Mouse (Mus musculus) megakaryocyte, adult 5-6 weeks (primary cell): ENCODE results near the gene Itga6. TPM values are rescaled to one million over a fixed set of nuclear protein-coding genes. Genes with fewer than 3 reads are reported as not detected.

ENCODE experiments used
- ATAC-seq: 2 replicates; pipeline ENCODE4 v1.8.0; 2016; ENCODE audit warnings: mild to moderate bottlenecking, inconsistent platforms; ENCODE audit not compliant: poor library complexity, severe bottlenecking
- total RNA-seq, 2 experiments: library from RNA; stranded (forward) in 1 of 2; stranded (reverse) in 1 of 2; fragments of 153-499, 151-499 nt in 1 of 2; fragments of 221-1000, 200-1000 nt in 1 of 2; gene quantifications; 2 replicates each; pipeline versions ENCODE4 v1.2.3 to v1.2.4; 2015 to 2017

The Itga6 gene
- total RNA-seq, 2 experiments from 2014 or later, result 15.3 to 16.0 TPM

- ATAC-seq, result no peak
These were observed 13.4 kb downstream of the Itga6 start for GRCm38 (mm10) chr2:71758591-71759531.

GRCm38 (mm10) chr2:71760091-71760490 lies 14.7 kb downstream of the Itga6 start:
- ATAC-seq, result no peak

DNA sequence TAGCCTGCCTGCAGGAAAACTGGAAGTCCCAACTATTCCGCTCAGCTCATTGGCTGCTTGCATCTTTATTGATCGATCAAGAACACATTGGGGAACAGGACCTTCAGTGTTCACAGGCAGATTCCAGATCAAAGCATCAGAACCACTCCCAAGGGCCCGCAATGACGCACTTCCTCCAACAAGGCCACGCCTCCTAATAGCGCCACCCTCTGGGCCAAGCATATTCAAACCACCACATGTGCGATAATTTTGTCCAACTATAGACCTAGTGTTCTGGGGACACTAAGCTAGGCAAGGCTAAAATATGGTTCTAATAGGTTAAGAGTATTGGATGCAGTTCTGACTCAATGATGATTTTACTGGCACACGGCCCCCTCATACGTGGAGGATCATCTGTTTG lies 15.7 kb downstream of the Itga6 start:
- ATAC-seq, result no peak

- ATAC-seq, result no peak
These were observed 19.1 kb downstream of the Itga6 start for GRCm38 (mm10) chr2:71764525-71764924.

DNA sequence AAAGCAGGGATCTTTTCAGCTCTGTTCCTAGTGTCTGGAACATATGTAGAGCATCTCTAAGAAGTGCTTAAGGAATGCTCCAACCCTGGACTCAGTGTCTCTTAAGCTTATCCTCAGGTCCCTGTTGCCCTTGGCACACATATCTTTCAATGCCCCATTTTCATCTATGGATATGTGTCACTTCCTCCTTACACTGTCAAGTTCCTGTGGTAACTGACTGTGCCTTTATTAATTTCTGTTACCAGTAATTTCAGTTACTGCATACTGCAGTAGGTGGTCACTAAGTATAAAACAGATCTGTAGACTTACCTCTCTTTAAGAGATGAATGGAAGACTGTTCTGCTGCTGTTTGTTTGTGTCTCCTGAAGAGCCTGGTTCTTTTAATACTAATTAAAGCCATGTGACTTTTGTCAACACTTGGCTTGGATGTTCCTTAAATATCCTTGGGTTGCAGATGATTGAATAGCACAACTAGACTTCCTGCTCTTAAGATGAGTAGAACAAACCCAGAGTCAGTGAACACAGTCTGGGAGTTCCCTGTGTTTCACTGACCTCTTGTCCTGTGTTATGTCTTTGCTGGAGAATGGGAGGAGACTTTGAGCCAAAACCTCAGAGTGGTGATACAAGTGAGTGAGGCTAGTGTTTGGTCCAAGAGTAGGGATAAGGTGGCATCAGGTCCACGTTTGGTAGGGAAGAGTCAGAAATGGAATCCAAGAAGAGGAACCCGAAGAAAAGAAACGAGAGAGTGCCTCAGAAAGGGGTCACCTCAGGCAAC lies 19.7 kb downstream of the Itga6 start:
- ATAC-seq, result peak; percentile 62

DNA sequence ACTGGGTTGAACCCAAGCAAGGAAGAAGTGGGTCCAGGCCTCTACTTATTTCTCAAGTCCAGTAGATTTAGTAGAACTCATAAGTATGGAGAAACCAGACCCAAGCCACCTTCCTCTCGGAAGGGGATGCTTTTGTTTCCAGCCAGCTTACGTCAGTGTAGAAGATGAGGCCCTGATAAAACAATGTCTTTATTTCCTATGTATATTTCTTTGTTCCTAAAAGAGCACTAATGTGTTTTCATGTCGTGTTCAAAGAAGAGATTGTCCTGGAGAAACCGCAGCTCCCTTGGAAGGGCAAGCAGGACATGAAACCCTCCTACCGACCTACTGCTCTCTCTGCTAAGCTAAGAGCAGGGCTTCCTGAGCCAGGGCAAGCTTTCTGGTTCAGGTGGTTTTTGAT lies 20.6 kb downstream of the Itga6 start:
- ATAC-seq, result no peak

DNA sequence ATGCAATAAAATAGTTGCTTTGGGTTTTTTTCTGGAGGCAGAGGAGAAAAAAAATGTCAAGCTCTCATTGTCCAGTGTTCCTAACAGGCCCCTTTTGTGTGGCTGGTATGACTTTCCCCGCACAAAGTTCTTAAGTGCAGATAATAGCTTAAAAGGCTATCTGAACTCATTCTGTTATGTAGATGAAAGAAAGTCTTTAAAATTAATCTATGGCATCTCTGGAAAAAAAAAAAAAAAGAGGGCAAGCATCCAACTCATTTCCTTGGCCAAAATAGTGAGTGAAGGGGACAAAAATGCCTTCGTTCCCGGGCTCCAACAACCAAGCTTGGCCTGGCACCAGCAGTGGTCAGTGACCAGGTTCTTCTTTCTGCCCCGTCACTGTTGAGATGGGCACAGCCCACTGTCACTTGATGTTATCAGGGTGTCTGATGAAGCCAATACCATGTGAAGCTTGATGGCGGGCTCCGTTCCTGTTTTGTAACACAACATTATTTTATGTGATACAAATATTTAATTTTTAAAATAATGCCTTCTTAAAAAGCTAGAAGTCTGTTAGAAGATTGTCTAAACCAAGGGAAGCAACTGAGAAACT lies 21.7 kb downstream of the Itga6 start:
- ATAC-seq, result peak; percentile 50

DNA sequence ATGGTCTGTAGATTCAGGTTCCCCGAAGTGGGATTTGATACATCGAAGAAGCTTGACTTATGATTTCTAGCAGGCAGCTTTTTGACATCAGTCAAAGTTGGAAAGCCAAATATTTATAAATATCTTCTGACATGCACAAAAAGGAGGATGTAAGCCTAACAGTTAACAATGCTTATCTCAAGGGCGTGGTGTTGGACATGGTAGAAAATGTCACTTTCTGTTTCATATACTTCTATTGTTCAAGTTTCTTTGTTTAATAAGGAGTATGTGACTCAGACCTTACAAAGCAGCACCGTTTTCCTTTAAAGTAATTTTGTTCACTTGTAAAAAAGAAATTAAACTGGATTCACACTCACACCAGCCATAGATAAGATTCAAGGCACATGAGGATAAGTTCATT lies 26.3 kb downstream of the Itga6 start:
- peak; percentile 57; the same call in 1 of the 2 replicates for ATAC-seq

GRCm38 (mm10) chr2:71773714-71774113 lies 28.3 kb downstream of the Itga6 start:
- ATAC-seq, result no peak

DNA sequence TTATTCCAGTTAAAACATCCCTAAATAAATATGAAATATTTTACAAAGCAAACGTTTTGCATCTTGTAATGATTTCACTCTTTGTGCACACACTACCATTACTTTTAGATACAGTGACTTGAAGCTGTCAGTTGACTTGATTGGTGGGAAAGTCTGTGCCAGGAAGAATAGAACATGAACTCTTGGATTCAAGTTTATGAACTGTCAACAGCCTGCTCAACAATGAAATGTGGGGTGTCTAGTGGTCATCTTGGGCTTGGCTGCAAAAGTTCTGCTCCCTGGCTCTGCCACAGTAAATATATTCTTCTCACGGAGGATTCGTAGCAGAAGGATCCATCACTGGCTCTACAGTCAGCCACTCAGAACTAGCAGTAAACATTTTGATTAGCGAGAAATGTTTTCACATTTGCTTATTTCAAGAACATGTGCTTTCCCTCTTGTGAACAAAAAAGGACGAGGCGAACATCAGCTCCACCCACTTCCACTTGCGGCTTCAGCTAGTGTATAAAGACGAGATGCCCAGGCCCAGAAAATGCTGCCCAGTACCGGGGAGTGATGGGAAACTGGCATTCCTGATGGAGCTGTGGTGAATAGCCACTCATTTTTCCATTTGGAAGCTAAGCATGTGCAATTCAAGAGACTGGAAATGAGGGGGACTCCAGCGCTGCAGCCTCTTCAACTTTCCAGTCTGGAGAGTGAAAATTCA lies 29.0 kb downstream of the Itga6 start:
- no peak for ATAC-seq

DNA sequence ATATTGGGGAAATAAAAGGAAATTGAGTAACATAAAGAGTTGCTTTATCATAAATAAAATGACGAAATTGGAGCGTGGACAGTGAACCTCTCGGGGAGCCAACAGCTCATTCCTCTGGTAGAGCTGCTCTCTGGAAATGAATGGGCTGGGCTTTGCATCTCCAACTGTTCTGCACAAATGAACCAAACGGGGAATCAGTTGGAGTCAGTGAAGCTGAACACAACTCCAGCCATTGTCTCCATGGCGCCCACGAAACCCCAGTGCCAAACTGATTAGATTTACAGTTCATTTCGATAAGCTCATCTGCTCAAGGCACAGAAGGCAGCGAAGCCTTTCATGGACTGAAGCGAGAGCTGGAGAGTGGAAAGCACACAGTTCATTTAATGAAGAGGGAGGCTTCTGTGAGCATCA lies 29.8 kb downstream of the Itga6 start:
- no peak for ATAC-seq

- no peak for ATAC-seq
These were observed 34.0 kb downstream of the Itga6 start for GRCm38 (mm10) chr2:71779266-71779888.

- no peak for ATAC-seq
These were observed 34.6 kb downstream of the Itga6 start for GRCm38 (mm10) chr2:71780016-71780415.

DNA sequence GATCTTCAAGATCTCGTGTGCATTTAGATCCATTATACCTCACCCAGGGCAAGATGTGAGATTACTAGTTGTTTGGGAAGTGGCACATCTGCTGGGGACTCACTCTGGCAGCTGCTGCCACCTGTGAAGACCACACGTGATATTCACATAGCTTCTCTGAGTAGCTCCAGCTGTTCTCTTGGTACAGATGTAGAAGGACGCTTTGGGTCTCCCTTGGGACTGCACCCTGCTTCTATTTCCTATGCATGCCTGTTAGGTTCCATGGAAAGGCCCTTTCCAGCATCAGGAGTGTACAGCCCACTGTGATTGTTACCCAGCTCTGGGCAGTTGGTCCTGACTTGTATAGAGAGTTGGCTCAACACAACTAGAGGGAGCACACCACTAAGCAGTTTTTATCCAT lies 39.8 kb downstream of the Itga6 start:
- ATAC-seq, result no peak

GRCm38 (mm10) chr2:71786060-71786459 lies 40.6 kb downstream of the Itga6 start:
- ATAC-seq, result no peak

DNA sequence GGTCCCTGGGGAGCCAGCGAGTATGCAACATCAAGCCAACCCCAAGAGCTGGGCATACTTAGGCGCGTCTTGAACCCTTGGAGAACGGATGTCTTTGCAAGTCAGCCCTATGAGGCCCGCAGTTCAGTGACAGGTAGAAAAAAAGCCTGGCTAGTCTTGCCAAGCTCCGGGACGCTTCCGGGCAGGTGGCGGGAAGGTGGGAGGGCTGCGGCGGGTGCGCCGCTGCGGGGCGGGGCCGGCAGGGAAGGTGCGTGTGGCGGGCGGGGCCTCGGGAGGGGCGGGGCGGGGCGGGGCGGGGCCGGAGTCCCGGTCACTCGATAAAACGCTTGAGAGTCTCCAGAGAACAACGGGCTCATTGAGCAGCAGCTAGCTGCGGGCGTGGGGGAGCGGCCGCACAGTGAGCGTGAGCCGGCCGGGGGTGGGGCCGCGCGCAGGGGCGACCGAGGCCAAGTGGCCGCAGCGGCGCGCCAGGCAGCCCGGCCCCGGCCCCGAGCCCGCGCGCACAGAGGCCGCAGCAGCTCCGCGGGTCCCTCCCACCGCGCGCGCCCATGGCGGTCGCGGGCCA lies 41.3 kb downstream of the Itga6 start:
- peak; percentile 82 for ATAC-seq

- ATAC-seq, result peak; percentile 67
These were observed 41.8 kb downstream of the Itga6 start for GRCm38 (mm10) chr2:71787156-71787590.

DNA sequence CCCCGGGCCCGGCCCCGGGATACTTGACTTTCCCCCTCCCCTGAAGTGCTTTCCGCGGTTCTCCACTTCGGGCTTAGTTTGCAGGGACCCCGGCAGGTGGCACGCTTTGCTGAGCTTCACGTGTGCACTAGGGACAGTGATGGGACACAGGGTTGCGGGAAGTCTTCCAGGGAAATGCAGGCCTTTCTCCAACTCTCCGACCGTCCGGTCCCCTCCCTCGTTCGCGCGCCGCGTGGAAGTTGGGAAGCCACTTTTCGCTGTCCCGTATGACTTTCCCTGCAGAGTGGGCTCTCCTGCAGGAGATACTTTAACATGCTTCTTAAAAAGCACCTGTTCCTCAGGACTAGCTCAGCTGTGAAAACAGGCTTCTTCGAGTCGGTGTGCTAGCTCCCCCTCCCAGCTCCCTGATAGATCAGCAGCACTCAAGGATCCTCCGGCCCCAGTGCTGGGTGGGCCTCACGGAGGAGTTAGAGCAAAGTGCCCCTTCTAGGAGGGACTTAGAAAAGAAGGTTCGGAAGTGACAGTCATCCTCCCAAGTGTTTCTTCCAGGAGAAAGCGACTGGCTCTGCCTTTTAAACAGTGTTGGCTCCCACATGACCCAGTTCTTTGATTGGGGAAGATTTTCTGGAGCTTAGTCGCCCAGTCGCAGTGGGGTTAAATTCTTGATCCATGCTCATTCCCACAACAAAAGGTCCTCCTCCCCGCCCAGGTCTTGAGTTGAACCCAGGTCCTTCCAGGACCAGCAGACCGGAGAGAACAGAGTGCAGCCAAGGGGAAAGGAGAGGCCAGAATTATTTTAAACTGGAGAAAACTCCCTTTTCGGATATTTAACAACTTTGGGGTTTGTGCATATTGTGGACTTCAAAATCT lies 42.4 kb downstream of the Itga6 start:
- ATAC-seq, result peak; percentile 8; the same call in 1 of the 2 replicates

DNA sequence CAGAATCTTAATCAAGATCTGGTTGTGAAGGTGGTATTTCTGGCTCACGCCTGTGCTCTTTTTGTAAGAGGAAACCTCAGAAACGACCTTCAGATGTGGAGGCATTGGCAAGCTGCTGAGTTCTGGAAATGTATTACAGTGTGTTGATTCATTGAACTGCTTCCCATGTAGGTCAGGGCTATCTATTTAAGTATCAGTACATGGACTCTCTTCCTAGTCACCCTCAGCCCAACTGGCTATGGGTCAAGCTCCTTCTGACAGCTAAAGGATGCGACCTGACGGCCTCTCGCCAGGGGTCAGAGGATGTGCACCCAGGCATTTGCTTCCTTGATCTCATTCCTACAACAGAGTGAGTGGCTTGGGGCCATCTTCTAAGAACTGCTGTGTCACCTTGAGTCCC lies 45.3 kb downstream of the Itga6 start:
- ATAC-seq, result no peak
